Mouse (Mus musculus) liver, embryonic 12.5 days (tissue): Measurements from ENCODE around the gene Ear6. TPM values are rescaled to one million over a fixed set of nuclear protein-coding genes. Genes with fewer than 3 reads are reported as not detected.

Experiments used
- ATAC-seq: fragments of 200-750 bp; cut with Nextera tagmentation; 2 replicates; pipeline ENCODE4 v1.8.0; 2017; ENCODE audit warnings: moderate number of reproducible peaks, mild to moderate bottlenecking, moderate library complexity
- H3K27ac ChIP-seq: fragments of 300-500 bp; sonication (generic); 2 replicates; pipeline ENCODE4 v1.5.1; 2016; ENCODE audit warnings: mild to moderate bottlenecking
- H3K27me3 ChIP-seq: fragments of 300-500 bp; sonication (generic); replicated peaks from 2 replicates; pipeline ENCODE4 v1.6.1; 2016; ENCODE audit warnings: mild to moderate bottlenecking, moderate library complexity
- H3K36me3 ChIP-seq: fragments of 300-500 bp; sonication (generic); 2 replicates; pipeline ENCODE4 v1.6.1; 2016; ENCODE audit warnings: mild to moderate bottlenecking, moderate library complexity
- H3K4me1 ChIP-seq: fragments of 300-500 bp; sonication (generic); 2 replicates; pipeline ENCODE4 v1.6.1; 2016
- H3K4me2 ChIP-seq: fragments of 300-500 bp; sonication (generic); 2 replicates; pipeline ENCODE4 v1.6.1; 2016; ENCODE audit warnings: mild to moderate bottlenecking, moderate library complexity
- H3K4me3 ChIP-seq: fragments of 300-500 bp; sonication (generic); 2 replicates; pipeline ENCODE4 v1.5.1; 2016; ENCODE audit warnings: mild to moderate bottlenecking, moderate library complexity
- H3K9ac ChIP-seq: fragments of 300-500 bp; sonication (generic); 2 replicates; pipeline ENCODE4 v1.6.1; 2016; ENCODE audit warnings: mild to moderate bottlenecking, moderate library complexity
- H3K9me3 ChIP-seq: fragments of 300-500 bp; sonication (generic); replicated peaks from 2 replicates; pipeline ENCODE4 v1.6.1; 2016; ENCODE audit warnings: mild to moderate bottlenecking, moderate library complexity
- WGBS: fragments of 180-500 bp; shearing (Covaris S2); methylation state at CpG from one replicate; pipeline ENCODE4 v1.1.7; 2016; ENCODE audit not compliant: insufficient replicate concordance; 5-methylcytosine and 5-hydroxymethylcytosine counted together
- polyA plus RNA-seq: library from polyadenylated mRNA; unstranded; fragments of >200 nt; fragmentation: Nextera tagmentation; extraction: Ambion mirVana; gene quantifications from 2 replicates; pipeline ENCODE4 v1.2.1, GENCODE M21; 2016

The Ear6 gene
- polyA plus RNA-seq, 1 experiment from 2014 or later: 3.6 TPM

DNA sequence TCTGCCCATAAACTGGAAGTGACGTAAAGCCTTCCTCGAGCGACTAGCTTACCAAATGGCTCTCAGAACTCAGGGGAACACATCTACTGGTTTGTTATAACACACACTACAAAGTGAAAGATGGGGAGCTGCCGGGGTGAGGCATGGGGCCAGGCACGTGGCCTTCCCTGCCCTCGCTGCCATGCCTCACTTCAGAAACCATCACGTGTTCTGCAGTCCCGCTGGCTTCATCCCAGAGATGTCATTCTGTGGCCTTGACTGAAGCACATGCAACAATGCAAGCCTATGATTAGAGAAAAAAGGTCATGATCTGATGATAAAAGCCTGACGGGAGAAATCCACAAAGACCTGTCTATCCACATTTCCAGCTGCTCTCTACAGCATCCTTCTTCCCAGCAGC, 18.2 kb downstream of the Ear6 start:
- Histone ChIP-seq H3K9me3 (no peaks in the 10 kb centered on the region), H3K4me3 (no peak overlapping the region), H3K27ac (no peak overlapping the region), H3K9ac (no peak overlapping the region), H3K4me1 (no peaks in the 10 kb centered on the region), H3K4me2 (no peak overlapping the region), H3K36me3 (no peaks in the 10 kb centered on the region), H3K27me3 (peaks cover 4% of the 10 kb centered on the region; the same call in 1 of the 2 replicates)
- WGBS: 66% methylated on average over 9 of the region's 9 CpGs
- ATAC-seq: no peak

DNA sequence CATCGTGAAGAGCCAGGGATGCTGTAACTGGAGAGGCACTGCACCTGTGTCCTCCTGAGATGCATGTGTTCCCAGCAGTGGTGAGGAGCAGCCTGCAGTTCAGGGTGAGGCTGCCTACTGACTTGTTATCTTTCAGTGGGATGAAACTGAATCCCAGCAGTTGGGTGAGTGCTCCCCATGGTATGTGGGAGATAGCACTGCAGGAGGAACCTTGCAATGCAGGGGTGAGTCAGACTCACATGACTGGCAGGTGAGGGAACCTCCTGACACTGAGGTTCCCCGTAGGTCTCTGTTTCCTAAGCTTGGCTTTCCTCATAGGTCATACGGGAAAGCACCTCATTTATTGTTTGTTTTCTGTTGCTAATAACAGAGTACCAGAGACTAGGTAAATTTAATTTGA, 24.0 kb downstream of the Ear6 start:
- H3K9ac ChIP-seq: no peak overlapping the region
- no peak overlapping the region for H3K27ac ChIP-seq
- peaks cover 4% of the 10 kb centered on the region; the same call in 1 of the 2 replicates for H3K27me3 ChIP-seq
- no peak overlapping the region for H3K4me2 ChIP-seq
- H3K4me3 ChIP-seq: no peak overlapping the region
- no peaks in the 10 kb centered on the region for H3K36me3 ChIP-seq
- WGBS: 68% methylated on average over 3 of the region's 3 CpGs
- ATAC-seq: no peak
- no peaks in the 10 kb centered on the region for H3K9me3 ChIP-seq
- no peaks in the 10 kb centered on the region for H3K4me1 ChIP-seq

DNA sequence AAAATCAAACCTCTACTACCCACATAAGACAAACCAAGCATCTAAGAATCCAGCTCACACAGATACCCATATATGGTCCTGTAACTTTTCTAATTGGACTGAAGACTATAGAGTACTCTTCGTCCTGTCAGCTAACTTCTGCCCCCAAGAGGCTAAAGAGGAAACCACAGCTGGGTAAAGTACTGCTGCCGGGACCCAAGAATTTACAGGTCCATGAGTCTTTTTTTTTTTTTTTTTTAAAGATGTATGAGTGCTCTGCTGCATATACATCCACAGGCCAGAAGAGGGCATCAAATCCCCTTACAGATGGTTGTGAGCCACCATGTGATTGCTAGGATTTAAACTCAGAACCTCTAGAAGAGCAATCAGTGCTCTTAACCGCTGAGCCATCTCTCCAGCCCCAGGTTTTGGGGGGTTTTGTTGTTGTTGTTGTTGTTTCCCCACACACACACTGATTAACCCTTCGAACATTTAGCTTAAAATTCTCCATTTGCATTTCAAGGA, 30.1 kb downstream of the Ear6 start:
- peaks cover 20% of the 10 kb centered on the region for H3K36me3 ChIP-seq
- H3K9ac ChIP-seq: peak overlapping the region; percentile 72; the same call in 1 of the 2 replicates
- ATAC-seq: no peak
- peak overlapping the region; percentile 90 for H3K4me2 ChIP-seq
- H3K27ac ChIP-seq: peak overlapping the region; percentile 69; the same call in 1 of the 2 replicates
- WGBS: 2% methylated on average over 4 of the region's 4 CpGs
- H3K27me3 ChIP-seq: no peaks in the 10 kb centered on the region; the same call in 1 of the 2 replicates
- no peaks in the 10 kb centered on the region for H3K9me3 ChIP-seq
- H3K4me1 ChIP-seq: peaks cover 21% of the 10 kb centered on the region
- peak overlapping the region; percentile 83 for H3K4me3 ChIP-seq

DNA sequence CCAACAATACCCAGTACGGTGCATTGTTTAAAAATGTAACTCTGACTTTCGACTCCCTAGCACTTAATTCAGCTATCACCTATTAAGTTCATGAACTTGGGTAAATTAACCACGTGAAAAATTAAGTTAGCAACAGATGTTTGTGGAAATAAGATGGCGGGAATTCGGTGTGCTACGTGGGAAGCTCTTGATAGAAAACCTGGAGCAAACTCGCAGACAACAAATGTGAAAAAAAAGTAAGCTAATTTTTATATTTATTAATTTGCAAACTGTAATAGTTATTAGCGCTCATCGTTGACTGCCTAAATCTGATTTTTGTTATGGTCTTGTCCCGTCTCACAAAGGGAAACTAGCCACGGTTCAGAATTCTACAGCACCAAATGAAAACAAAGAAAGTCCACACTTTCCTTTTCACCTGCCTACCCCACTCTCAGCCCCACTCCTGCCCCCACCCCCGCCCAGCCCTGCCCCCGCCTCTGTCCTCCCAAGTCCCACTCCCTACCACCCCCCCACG, 30.6 kb downstream of the Ear6 start:
- H3K36me3 ChIP-seq: peaks cover 25% of the 10 kb centered on the region
- ATAC-seq: peak; percentile 4
- H3K9ac ChIP-seq: peak overlapping the region; percentile 72
- H3K27ac ChIP-seq: peak overlapping the region; percentile 69
- peak overlapping the region; percentile 83 for H3K4me3 ChIP-seq
- no peaks in the 10 kb centered on the region for H3K9me3 ChIP-seq
- 2% methylated on average over 14 of the region's 14 CpGs for WGBS
- H3K27me3 ChIP-seq: no peaks in the 10 kb centered on the region; the same call in 1 of the 2 replicates
- H3K4me2 ChIP-seq: peak overlapping the region; percentile 90
- peaks cover 21% of the 10 kb centered on the region for H3K4me1 ChIP-seq

DNA sequence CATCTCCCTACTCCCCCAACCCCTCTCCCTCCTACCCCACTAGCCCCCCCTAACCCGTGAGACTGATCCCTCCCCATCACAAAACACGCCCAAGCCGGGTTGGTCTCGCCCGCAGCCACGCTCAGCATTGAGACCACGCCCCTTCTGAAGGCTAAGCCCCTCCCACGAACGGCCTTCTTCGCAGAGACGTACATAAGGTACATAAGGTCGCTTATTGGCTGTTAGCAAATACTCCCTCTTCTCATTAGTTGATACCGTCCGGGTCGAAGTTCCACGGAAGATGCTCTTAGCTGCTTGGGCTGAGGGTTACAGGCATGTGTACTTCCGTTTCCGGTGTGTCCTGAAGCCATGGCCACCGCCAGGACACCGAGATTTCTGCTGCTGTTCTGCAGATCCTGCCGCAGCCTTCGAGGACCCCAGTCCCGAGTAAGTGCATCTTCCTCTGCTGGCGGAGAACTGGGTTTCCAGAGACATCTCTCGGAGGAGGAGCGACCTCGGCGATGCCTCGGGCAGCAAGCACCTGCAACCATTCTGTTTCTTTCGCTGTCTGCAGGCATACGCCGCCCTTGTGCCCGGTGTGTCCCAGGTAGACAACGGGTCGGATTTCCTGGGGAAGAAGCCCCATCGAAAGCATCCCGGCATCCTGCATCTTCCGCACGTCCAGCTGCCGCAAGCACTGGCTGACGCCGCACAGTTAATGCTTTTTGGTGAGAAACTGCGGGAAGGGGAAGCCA, 31.3 kb downstream of the Ear6 start, which contains the start of gene Mettl17:
TSS of gene Mettl17 (plus strand) at position 245 of the 734 bp plus-strand sequence.
- Histone ChIP-seq H3K36me3 (peaks cover 32% of the 10 kb centered on the region), H3K9me3 (no peaks in the 10 kb centered on the region), H3K4me2 (peak within 1 kb of the TSS; percentile 90), H3K4me3 (peak within 1 kb of the TSS; percentile 83), H3K27ac (peak within 1 kb of the TSS; percentile 72), H3K27me3 (no peaks in the 10 kb centered on the region), H3K9ac (peak within 1 kb of the TSS; percentile 72), H3K4me1 (peaks cover 21% of the 10 kb centered on the region)
- under 1% methylated on average over 43 of the region's 43 CpGs for WGBS
- peak; percentile 97 for ATAC-seq

DNA sequence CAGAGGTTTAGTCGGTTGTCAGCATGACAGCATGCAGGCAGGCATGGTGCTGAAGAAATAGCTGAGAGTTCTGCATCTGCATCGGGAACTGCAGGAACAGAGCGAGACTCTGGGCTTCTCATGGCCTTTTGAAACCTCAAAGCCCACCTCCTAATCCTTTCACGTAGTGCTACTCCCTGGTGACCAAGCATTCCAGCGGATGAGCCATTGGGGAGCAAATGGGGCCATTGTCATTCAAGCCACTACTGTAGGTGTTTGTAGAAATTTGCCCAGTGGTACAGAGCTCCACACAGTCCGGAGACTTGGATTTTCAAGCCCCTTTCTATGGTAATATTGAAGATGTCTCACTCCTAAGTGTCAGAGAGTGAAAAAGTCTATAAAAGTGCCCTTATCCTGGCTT, 32.6 kb downstream of the Ear6 start:
- Histone ChIP-seq H3K9me3 (no peaks in the 10 kb centered on the region), H3K4me1 (peaks cover 21% of the 10 kb centered on the region), H3K36me3 (peaks cover 44% of the 10 kb centered on the region), H3K4me3 (no peak overlapping the region), H3K9ac (no peak overlapping the region), H3K27me3 (no peaks in the 10 kb centered on the region), H3K4me2 (peak overlapping the region; percentile 90), H3K27ac (no peak overlapping the region)
- 77% methylated on average over 6 of the region's 6 CpGs for WGBS
- ATAC-seq: no peak

DNA sequence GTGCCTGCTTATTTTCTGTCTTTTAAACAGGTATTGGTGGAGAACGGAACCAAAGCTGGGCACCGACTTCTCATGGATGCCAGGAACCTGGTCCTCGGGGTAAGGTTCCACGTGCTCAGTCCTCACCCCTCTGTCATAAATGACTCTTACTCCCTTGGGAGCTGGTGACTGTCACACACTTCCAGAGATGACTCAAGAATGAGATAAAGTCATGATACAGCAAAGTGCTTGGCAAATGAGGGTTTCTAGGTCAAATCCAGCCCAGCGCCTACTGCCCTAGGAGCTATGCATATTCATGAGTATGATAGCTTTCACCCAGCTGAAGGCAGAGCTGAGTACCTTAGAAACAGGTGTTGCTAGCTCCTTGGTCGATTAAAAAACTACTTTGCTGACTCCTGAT, 36.3 kb downstream of the Ear6 start:
- H3K9me3 ChIP-seq: no peaks in the 10 kb centered on the region
- H3K4me2 ChIP-seq: no peak overlapping the region
- H3K4me1 ChIP-seq: peaks cover 32% of the 10 kb centered on the region
- no peak for ATAC-seq
- no peak overlapping the region for H3K4me3 ChIP-seq
- H3K36me3 ChIP-seq: peaks cover 58% of the 10 kb centered on the region
- 79% methylated on average over 6 of the region's 6 CpGs for WGBS
- H3K27ac ChIP-seq: no peak overlapping the region
- H3K9ac ChIP-seq: no peak overlapping the region
- H3K27me3 ChIP-seq: peaks cover 3% of the 10 kb centered on the region

DNA sequence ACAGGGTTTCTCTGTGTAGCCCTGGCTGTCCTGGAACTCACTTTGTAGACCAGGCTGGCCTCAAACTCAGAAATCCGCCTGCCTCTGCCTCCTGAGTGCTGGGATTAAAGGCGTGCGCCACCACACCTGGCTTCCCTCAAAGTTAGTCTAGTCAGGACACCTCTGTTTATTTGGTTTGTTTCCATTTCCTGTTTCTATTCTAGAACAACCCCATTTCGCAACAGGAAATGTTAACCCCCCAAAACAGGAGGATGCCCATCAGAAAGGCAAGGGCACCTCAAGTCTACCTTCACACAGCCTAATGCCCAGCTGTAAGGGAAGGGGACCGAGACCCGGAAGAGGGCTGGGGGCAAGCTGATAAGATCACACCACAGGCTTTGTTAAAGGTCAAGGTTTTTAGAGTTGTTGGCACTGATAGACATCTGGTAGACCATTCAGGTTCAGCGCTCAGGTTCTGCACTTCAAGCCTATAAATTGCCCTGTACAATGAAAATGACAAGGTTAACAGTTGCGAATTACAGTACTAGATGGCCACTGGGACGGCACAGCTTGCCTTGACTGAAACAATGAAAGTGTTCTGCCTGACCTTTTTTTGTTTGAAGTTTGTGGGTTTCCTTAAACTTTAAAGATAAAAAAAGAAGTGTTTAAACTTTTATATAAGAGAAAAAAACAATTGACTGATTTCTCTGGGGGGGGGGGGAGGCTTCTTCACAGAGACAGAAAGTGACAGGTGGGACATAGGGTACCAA, 38.9 kb downstream of the Ear6 start, which contains the start of gene Slc39a2:
TSS of gene Slc39a2 (plus strand) at position 699 of the 749 bp plus-strand sequence.
- 82% methylated on average over 9 of the region's 9 CpGs for WGBS
- Histone ChIP-seq H3K27me3 (peaks cover 7% of the 10 kb centered on the region), H3K4me3 (no peak within 1 kb of the TSS), H3K9me3 (no peaks in the 10 kb centered on the region), H3K36me3 (peaks cover 50% of the 10 kb centered on the region), H3K9ac (no peak within 1 kb of the TSS), H3K27ac (no peak within 1 kb of the TSS), H3K4me2 (0 out of 2 replicates have a peak within 1 kb of the TSS, but pooled peaks have one; percentile 12), H3K4me1 (peaks cover 30% of the 10 kb centered on the region)
- ATAC-seq: no peak

DNA sequence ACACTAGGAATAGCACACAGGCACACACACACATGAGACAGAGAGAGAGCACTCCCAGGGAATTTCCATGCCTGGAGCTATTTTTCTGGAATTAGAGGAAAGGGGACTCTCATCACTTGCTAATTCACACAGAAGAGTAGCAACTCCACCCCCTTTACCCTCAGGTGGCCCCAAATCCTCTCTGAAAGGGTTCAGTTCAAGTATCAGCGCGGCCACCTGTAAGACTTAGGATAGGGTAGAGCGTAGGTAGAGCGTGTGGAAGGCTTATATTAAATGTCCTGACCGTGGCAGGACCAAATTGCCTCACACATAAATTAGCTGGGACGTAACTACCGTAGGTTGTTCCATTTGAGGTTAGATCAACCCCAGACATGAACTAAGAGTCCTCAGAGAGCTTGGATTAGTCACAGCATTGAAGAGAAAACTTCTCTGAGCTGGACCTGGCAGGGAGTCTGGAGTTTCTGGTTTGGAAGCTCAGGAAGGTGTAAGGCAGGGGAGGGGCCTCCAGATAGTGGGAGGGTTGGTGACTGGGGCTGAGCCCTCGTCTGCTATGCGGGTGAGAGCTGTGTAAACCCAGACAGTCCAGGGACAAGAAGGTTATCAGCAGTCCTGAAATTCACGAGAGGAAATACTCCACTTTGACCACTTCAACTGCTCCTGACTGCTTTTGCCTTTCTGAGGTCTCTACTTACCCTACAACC, 39.7 kb downstream of the Ear6 start:
- no peak overlapping the region for H3K9ac ChIP-seq
- WGBS: 35% methylated on average over 10 of the region's 10 CpGs

DNA sequence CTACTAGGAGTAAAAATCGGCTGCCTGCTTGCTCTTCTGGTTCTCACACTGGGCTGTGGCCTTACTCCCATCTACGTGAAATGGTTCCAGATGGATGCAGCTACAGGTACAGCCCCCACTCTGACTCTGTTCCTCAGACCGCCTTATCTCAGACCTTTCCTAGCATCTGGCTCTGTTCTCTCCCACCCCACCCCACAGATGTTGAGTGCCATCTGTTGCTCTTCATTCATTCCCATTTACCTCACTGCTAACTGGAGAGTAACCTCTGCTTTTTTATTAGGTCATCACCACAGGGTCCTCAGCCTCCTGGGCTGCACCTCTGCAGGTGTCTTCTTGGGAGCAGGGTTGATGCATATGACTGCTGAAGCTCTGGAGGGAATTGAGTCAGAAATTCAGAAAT, 40.3 kb downstream of the Ear6 start:
- WGBS: 42% methylated on average over 3 of the region's 3 CpGs
- no peaks in the 10 kb centered on the region for H3K9me3 ChIP-seq
- peaks cover 7% of the 10 kb centered on the region for H3K27me3 ChIP-seq
- H3K4me1 ChIP-seq: peaks cover 30% of the 10 kb centered on the region
- peak; percentile 70 for ATAC-seq
- H3K9ac ChIP-seq: no peak overlapping the region
- 0 out of 2 replicates have a peak overlapping the region, but pooled peaks have one; percentile 12 for H3K4me2 ChIP-seq
- peaks cover 35% of the 10 kb centered on the region for H3K36me3 ChIP-seq
- no peak overlapping the region for H3K4me3 ChIP-seq
- H3K27ac ChIP-seq: no peak overlapping the region

More for the DNA sequence above, 39.7 kb downstream of the Ear6 start:
- Histone ChIP-seq H3K4me3 (no peak overlapping the region), H3K9me3 (no peaks in the 10 kb centered on the region), H3K36me3 (peaks cover 41% of the 10 kb centered on the region), H3K27ac (no peak overlapping the region), H3K4me1 (peaks cover 30% of the 10 kb centered on the region), H3K4me2 (0 out of 2 replicates have a peak overlapping the region, but pooled peaks have one; percentile 12), H3K27me3 (peaks cover 7% of the 10 kb centered on the region)
- ATAC-seq: peak; percentile 44

DNA sequence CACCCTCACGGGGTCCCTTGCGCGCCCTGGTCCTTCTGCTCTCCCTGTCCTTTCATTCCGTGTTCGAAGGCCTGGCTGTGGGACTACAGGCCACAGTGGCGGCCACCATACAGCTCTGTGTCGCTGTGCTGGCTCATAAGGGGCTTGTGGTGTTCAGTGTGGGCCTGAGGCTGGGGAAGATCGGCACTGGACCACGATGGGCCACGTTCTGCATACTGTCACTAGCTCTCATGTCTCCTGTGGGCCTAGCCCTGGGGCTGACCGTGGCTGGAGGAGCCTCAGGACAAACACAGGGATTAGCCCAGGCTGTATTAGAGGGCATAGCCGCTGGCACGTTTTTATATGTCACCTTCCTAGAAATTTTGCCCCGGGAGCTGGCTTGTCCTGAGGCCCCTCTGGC, 41.6 kb downstream of the Ear6 start:
- no peak overlapping the region for H3K9ac ChIP-seq
- WGBS: 71% methylated on average over 14 of the region's 14 CpGs
- peaks cover 23% of the 10 kb centered on the region for H3K36me3 ChIP-seq
- no peak overlapping the region for H3K4me2 ChIP-seq
- H3K4me1 ChIP-seq: peaks cover 30% of the 10 kb centered on the region
- no peak overlapping the region for H3K4me3 ChIP-seq
- H3K27me3 ChIP-seq: peaks cover 7% of the 10 kb centered on the region
- H3K9me3 ChIP-seq: no peaks in the 10 kb centered on the region
- H3K27ac ChIP-seq: no peak overlapping the region
- ATAC-seq: no peak
